Mouse (Mus musculus) limb, embryonic 14.5 days (tissue): ENCODE results near the gene Krt33a. TPM values are rescaled to one million over a fixed set of nuclear protein-coding genes. Genes with fewer than 3 reads are reported as not detected.

Source experiments
- ATAC-seq: fragments of 200-750 bp; cut with Nextera tagmentation; 2 replicates; pipeline ENCODE4 v1.8.0; 2017; ENCODE audit warnings: low read depth, moderate number of reproducible peaks, moderate TSS enrichment; ENCODE audit not compliant: low FRiP score
- DNase-seq: peaks from one replicate; pipeline ENCODE4 v3.0.0-alpha.2; 2015; ENCODE audit warnings: low spot score
- H3K27ac ChIP-seq: fragments of 300-500 bp; sonication (generic); replicated peaks from 2 replicates; pipeline ENCODE4 v1.5.1; 2014; ENCODE audit warnings: low read depth, mild to moderate bottlenecking, low read length, moderate library complexity, mixed read lengths
- H3K27me3 ChIP-seq: fragments of 300-500 bp; sonication (generic); 2 replicates; pipeline ENCODE4 v1.6.1; 2014; ENCODE audit warnings: low read length, mixed read lengths; ENCODE audit not compliant: control insufficient read depth, insufficient read depth
- H3K36me3 ChIP-seq: fragments of 300-500 bp; sonication (generic); 2 replicates; pipeline ENCODE4 v1.6.1; 2014; ENCODE audit warnings: mild to moderate bottlenecking, low read length, moderate library complexity, mixed read lengths; ENCODE audit not compliant: control insufficient read depth, insufficient read depth
- H3K4me1 ChIP-seq: fragments of 300-500 bp; sonication (generic); 2 replicates; pipeline ENCODE4 v1.6.1; 2014; ENCODE audit warnings: antibody characterized with exemption, low read length, mixed read lengths; ENCODE audit not compliant: control insufficient read depth, insufficient read depth
- H3K4me2 ChIP-seq: fragments of 300-500 bp; sonication (generic); replicated peaks from 2 replicates; pipeline ENCODE4 v1.6.1; 2014; ENCODE audit warnings: low read depth, mild to moderate bottlenecking, low read length, moderate library complexity; ENCODE audit not compliant: severe bottlenecking
- H3K4me3 ChIP-seq: fragments of 300-500 bp; sonication (generic); replicated peaks from 2 replicates; pipeline ENCODE4 v1.5.1; 2014; ENCODE audit warnings: low read length
- H3K9ac ChIP-seq: fragments of 300-500 bp; sonication (generic); 2 replicates; pipeline ENCODE4 v1.6.1; 2014; ENCODE audit warnings: mild to moderate bottlenecking, low read depth, low read length, moderate library complexity; ENCODE audit not compliant: severe bottlenecking
- H3K9me3 ChIP-seq: fragments of 300-500 bp; sonication (generic); 2 replicates; pipeline ENCODE4 v1.6.1; 2016; ENCODE audit warnings: low read length; ENCODE audit not compliant: control insufficient read depth
- POLR2A ChIP-seq: fragments of 200-500 bp; IDR thresholded peaks from 2 replicates; pipeline ENCODE4 v1.8.0; 2012; ENCODE audit warnings: inconsistent platforms, mild to moderate bottlenecking, moderate library complexity, borderline replicate concordance; ENCODE audit not compliant: insufficient read depth, insufficient read length; ENCODE audit errors: extremely low read depth
- WGBS: fragments of 180-500 bp; shearing (Covaris S2); extraction: QIAGEN DNeasy Blood & Tissue Kit; methylation state at CpG from one replicate; pipeline ENCODE4 v1.1.7; 2014; 5-methylcytosine and 5-hydroxymethylcytosine counted together
- polyA plus RNA-seq, 2 experiments: library from polyadenylated mRNA; depleted of rRNA in 1 of 2; stranded (reverse) in 1 of 2; unstranded in 1 of 2; fragments of >200 nt; fragmentation: Nextera tagmentation in 1 of 2; extraction: Ambion mirVana in 1 of 2; gene quantifications; 2 replicates each; pipeline versions ENCODE4 v1.2.1 to v1.2.3; 2012 to 2014

Krt33a gene
- polyA plus RNA-seq (2012; rRNA removed) = 0.08 TPM in 1 of 2 replicates, not detected in the other
- polyA plus RNA-seq (2014; fragmentation: Nextera tagmentation; extraction: Ambion mirVana) = 0.15 and 0.29 TPM in 2 replicates

DNA sequence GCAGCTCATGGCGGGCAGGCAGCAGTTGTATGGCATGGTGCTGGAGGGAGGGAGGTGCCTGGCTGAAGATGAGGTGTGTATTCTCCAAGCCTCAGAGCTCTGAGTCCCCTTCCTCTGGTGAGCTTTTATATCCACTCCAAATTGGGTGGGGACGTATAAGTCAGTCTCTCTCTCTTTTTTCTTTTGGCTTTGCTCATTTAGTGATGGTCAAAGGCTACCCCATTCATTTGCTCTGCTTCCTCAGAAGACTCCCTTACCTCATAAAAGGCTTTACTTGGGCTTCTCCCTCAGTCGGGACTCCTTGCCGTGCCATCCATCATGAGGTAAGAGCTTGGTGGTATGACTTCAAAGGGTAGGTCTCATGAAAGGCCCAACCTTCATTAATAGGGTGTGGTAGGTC lies at the start of gene Krt33a:
Gene Krt33a (minus strand): TSS at position 101 of the 400 bp plus-strand sequence.
- no peak within 1 kb of the TSS for H3K4me2 ChIP-seq
- 51% methylated on average over 4 of the region's 4 CpGs for WGBS

GRCm38 (mm10) chr11:100058875-100059274 lies 42.9 kb upstream of the Krt33a start:
- no peaks in the 10 kb centered on the region for H3K9me3 ChIP-seq
- no peak overlapping the region for H3K9ac ChIP-seq
- H3K4me1 ChIP-seq = no peaks in the 10 kb centered on the region
- ATAC-seq (no peak), DNase-seq (no peak)
- no peak overlapping the region for H3K4me3 ChIP-seq
- no peak for TF ChIP-seq POLR2A
- 77% methylated on average over 8 of the region's 8 CpGs for WGBS
- no peaks in the 10 kb centered on the region for H3K27me3 ChIP-seq
- H3K4me2 ChIP-seq = no peak overlapping the region
- H3K36me3 ChIP-seq = no peaks in the 10 kb centered on the region
- no peak overlapping the region for H3K27ac ChIP-seq

More for the DNA sequence above, at the start of gene Krt33a:
- H3K36me3 ChIP-seq = no peaks in the 10 kb centered on the region
- no peaks in the 10 kb centered on the region for H3K4me1 ChIP-seq
- no peaks in the 10 kb centered on the region for H3K9me3 ChIP-seq
- no peaks in the 10 kb centered on the region for H3K27me3 ChIP-seq
- H3K9ac ChIP-seq = no peak within 1 kb of the TSS
- TF ChIP-seq POLR2A = no peak
- H3K27ac ChIP-seq = no peak within 1 kb of the TSS
- ATAC-seq (no peak), DNase-seq (no peak)
- H3K4me3 ChIP-seq = no peak within 1 kb of the TSS

- DNase-seq (no peak), ATAC-seq (no peak)
- Histone ChIP-seq H3K27me3 (no peaks in the 10 kb centered on the region), H3K4me1 (no peaks in the 10 kb centered on the region), H3K9ac (no peak overlapping the region), H3K4me2 (no peak overlapping the region), H3K9me3 (no peaks in the 10 kb centered on the region), H3K4me3 (no peak overlapping the region), H3K36me3 (no peaks in the 10 kb centered on the region), H3K27ac (no peak overlapping the region)
- WGBS = 66% methylated on average over 9 of the region's 9 CpGs
- TF ChIP-seq POLR2A = no peak
Observed at GRCm38 (mm10) chr11:100055686-100056655, 40.0 kb upstream of the Krt33a start.

GRCm38 (mm10) chr11:100050451-100050850 lies 34.4 kb upstream of the Krt33a start, which contains the start of gene Krt31:
Gene Krt31 (minus strand): TSS chr11:100050551.
- no peaks in the 10 kb centered on the region for H3K27me3 ChIP-seq
- DNase-seq = no peak
- no peaks in the 10 kb centered on the region for H3K4me1 ChIP-seq
- no peaks in the 10 kb centered on the region for H3K36me3 ChIP-seq
- no peaks in the 10 kb centered on the region for H3K9me3 ChIP-seq
- 70% methylated on average over 3 of the region's 3 CpGs for WGBS
- no peak for ATAC-seq
- TF ChIP-seq POLR2A = no peak
- H3K4me3 ChIP-seq = no peak within 1 kb of the TSS
- H3K27ac ChIP-seq = no peak within 1 kb of the TSS
- no peak within 1 kb of the TSS for H3K9ac ChIP-seq
- H3K4me2 ChIP-seq = no peak within 1 kb of the TSS

DNA sequence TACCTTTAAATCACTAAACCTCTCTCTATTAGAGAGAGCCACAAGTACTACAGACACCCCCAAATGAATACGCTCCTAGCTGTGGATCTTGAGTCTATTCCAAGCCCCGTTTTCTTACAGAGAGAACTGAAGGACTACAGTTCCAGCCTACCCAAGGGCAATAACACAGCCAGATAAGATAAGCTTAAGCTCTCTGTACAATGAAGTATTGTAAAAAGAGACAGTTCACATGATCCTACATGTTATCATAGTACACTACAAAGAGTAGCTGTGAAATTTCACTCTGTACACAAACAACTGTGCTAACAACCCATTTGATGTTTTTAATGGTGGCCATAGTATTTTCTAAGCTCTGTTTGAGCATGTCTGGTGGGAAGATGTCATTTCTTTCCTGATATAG lies 31.2 kb upstream of the Krt33a start:
- H3K9ac ChIP-seq = no peak overlapping the region
- H3K27ac ChIP-seq = no peak overlapping the region
- H3K9me3 ChIP-seq = no peaks in the 10 kb centered on the region
- no peak overlapping the region for H3K4me3 ChIP-seq
- H3K27me3 ChIP-seq = no peaks in the 10 kb centered on the region
- H3K36me3 ChIP-seq = no peaks in the 10 kb centered on the region
- DNase-seq (no peak), ATAC-seq (no peak)
- TF ChIP-seq POLR2A = no peak
- H3K4me1 ChIP-seq = no peaks in the 10 kb centered on the region
- no peak overlapping the region for H3K4me2 ChIP-seq
- WGBS = 92% methylated on average over 2 of the region's 2 CpGs
